Mouse (Mus musculus): ENCODE results near the gene Ranbp17.

GRCm38 (mm10) chr11:33396275-33396674, 117.3 kb downstream of the Ranbp17 start:
- no peak for TF ChIP-seq CTCF (IDR thresholded peaks at IDR 0.05; ENCODE audit: borderline replicate concordance, insufficient read depth, low read length)
- TF ChIP-seq POLR2A (IDR thresholded peaks at IDR 0.05; ENCODE audit: low read depth, low read length): no peak
